Mouse (Mus musculus) common myeloid progenitor, adult 5-6 weeks (primary cell): ENCODE results near the gene Cldn7. TPM values are rescaled to one million over a fixed set of nuclear protein-coding genes. Genes with fewer than 3 reads are reported as not detected.

Experiments
- ATAC-seq: replicated peaks from 2 replicates; pipeline ENCODE4 v1.8.0; 2016; ENCODE audit warnings: low read depth, mild to moderate bottlenecking, moderate TSS enrichment, inconsistent platforms; ENCODE audit not compliant: poor library complexity, severe bottlenecking
- total RNA-seq: library from RNA; stranded (forward); fragments of 200-1000, 187-1606 nt; gene quantifications from 2 replicates; pipeline ENCODE4 v1.2.3, GENCODE M21; 2017

Gene Cldn7
- total RNA-seq, 1 experiment from 2014 or later = not detected

- ATAC-seq = no peak
Measured at GRCm38 (mm10) chr11:69982225-69982624, 17.6 kb downstream of the Cldn7 start, which contains the start of gene Elp5. Elp5 (minus strand) TSS chr11:69982517.

DNA sequence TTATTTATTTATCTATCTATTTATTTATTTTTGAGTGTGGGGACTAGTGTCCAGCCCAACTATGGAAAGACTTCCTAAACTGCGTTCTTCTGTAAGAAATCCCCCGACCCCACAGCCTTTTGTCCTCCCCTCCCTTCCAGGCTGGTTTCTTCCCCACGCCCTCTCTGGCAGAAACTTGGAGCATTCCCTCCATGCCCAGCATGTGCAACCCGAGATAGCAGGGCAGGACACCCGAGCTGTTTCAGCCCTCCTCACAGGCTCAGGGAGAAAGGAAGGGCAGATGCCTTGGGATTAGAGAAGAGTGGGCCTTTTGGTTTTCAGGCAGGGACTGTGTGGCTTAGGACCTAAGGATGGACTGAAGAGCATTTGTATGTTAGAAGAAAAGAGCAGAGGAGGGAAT lies 18.3 kb downstream of the Cldn7 start:
- no peak for ATAC-seq

DNA sequence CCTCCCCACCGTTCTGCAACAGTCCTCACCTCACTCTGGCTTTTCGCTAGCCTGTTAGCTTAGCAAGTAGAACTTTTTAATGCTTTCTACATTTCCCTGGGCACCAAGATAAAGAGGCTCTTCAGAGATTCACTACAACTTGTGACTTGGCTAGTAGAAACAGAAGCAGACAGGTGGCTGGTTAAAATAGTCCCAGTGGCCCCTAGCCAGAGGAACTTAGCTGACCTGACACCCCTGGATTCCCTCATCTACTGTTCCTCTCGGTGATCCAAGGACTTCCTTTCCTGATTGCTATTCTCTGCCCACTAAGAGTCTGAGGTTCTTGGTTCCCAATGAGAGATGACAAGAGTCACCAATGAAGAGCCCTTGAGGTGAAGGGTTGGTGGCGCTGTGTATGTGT lies 18.8 kb downstream of the Cldn7 start:
- no peak for ATAC-seq

GRCm38 (mm10) chr11:69984431-69984830 lies 19.9 kb downstream of the Cldn7 start:
- ATAC-seq = no peak

DNA sequence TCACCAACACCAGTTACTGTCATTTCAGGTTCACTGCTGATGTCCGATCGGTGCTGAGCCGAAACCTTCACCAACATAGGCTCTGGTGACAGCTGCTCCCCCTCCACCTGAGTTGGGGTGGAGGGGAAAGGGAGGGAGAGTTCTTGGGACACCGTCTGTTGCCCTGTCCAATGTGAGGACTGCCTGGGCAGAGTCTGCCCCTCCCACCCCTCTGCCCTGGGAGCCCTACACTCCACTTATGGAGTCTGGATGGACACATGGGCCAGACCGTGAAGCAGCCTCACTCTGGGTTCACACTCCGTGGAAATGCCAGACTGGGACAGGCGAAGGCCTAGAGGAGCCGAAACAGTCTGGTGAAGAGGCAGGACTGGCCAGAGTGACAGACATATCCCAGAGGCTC lies 25.4 kb downstream of the Cldn7 start:
- no peak for ATAC-seq

GRCm38 (mm10) chr11:69990850-69991691 lies 26.5 kb downstream of the Cldn7 start, which contains the start of gene Gabarap:
Gabarap (plus strand) TSS chr11:69991143.
- peak; percentile 69 for ATAC-seq

DNA sequence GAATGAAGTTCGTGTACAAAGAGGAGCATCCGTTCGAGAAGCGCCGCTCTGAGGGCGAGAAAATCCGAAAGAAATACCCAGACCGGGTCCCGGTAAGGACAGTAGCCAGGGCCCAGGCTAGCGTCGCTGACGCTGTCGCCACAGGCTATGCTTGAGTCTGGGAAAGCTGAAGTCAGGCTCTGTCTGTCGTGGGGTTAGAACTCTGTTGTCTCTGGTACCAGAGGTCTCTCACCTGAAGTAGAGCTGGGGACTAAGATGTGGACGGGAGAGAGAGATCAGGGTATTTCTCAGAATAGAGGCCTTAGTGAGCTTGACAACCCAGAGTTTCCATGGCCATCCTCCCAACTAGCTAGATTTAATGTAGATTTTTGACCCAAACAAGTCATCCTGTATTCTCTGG lies 27.1 kb downstream of the Cldn7 start:
- no peak for ATAC-seq

GRCm38 (mm10) chr11:69992396-69992795 lies 27.8 kb downstream of the Cldn7 start:
- ATAC-seq = no peak

- no peak for ATAC-seq
Measured at GRCm38 (mm10) chr11:69992932-69993331, 28.4 kb downstream of the Cldn7 start.

GRCm38 (mm10) chr11:69994401-69995090 lies 30.0 kb downstream of the Cldn7 start:
- ATAC-seq = no peak

- ATAC-seq = peak; percentile 70
Measured at GRCm38 (mm10) chr11:69995391-69995960, 30.9 kb downstream of the Cldn7 start, which contains the start of gene Phf23. Phf23 (plus strand) TSS chr11:69995777.

DNA sequence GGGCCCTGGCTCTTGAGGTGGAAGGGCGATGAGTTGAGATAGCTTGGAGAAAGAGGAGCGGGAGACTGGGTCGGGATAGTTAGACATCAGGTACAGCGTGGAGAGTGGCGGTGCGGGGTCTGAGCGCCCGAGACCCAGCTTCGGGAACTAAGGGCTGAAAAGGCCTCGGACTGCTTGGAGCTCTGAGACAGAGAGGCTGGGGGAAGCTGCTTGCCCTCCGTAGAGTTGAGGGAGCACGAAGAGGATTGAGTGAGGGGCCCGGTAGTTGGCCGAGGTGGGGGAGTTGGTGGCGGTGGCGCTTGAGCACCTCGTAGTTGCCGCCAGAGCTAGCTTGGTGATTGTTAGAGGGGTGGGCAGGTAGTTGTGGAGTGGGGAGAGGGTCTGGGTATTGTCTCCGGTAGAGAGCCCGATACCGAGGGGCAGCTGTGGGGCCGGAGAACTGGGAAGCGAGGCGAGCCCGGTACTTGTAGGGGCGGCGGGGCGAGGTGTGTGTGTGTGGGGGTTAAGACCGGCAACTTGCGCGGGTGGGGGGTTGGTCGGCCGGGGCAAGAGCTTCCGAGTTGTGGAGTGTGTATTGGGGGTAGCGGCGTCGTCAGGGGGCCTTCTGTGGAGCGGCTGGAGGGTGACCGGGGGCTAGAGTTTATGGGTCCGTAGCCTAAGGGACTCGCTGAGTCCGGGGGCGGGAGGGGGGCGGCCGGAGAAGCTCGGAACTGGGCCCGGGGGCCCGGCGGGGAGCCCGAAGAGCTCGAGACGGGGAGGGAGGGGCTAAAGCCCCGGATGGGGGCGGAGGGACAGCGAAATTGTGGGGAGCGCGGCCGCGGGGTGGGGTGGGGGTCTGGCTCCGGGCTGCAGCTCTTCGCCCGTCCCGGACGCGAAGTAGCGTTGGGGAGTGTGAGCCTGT lies 31.8 kb downstream of the Cldn7 start:
- no peak for ATAC-seq

- ATAC-seq = 0 out of 2 replicates have a peak, but pooled peaks have one; percentile 9
Measured at GRCm38 (mm10) chr11:69997070-69997509, 32.5 kb downstream of the Cldn7 start.

DNA sequence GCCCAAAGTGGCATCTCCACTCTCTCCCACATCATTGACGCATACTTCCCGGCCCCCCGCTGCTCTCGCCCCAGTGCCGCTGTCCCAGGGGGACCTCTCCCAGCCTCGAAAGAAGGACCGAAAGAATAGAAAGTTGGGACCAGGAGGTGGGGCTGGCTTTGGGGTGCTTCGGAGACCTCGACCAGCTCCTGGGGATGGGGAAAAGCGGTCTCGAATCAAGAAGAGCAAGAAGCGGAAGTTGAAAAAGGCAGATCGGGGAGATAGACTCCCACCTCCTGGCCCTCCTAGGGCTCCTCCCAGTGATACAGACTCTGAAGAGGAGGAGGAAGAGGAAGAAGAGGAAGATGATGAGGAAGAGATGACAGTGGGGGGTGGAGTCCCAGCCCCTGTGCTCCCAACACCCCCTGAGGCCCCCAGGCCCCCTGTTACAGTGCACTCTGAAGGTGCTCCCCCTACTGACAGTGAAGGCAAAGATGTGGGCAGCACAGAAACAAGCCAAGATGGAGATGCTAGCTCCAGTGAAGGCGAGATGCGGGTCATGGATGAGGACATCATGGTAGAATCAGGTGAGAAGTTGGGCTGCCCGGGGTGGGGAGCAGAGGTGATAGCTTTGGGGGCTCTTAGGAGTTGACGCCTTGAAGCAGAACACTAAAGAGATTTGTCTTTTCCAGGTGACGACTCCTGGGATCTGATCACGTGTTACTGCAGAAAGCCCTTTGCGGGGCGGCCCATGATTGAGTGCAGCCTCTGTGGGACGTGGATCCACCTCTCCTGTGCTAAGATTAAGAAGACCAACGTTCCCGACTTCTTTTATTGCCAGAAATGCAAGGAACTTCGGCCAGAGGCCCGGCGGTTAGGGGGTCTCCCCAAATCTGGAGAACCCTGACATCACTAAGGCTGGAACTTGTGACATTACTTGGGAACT lies 34.2 kb downstream of the Cldn7 start:
- ATAC-seq = no peak

DNA sequence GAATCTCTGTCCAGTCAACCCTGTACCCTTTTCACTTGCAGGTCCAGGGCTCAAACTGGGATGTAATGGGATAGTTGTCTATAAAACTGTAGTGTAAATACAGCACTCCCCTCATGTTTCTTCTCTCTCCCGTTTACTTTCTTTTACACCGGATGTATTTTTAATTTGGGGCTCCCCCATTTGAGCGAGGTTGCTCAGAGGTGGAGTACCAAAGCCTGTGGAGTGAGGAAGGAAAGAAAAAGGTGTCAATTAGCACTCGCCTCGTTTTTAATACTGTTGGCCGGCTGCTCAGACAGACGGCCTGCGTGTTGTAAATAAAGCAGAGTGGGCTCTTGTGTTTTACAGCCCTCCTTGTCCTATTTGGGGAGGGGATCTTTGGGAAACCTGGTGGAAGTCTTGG lies 35.1 kb downstream of the Cldn7 start:
- no peak for ATAC-seq

- ATAC-seq = peak; percentile 63
Measured at GRCm38 (mm10) chr11:70000396-70000898, 35.9 kb downstream of the Cldn7 start, which contains the start of gene Dvl2. Dvl2 (plus strand) TSS chr11:70000595.

GRCm38 (mm10) chr11:70001159-70001558 lies 36.6 kb downstream of the Cldn7 start:
- ATAC-seq = no peak

- ATAC-seq = no peak
Measured at GRCm38 (mm10) chr11:70001865-70002264, 37.3 kb downstream of the Cldn7 start.
